Mouse (Mus musculus): Measurements from ENCODE around the gene Tomm40.

- no peak for TF ChIP-seq POLR2A (IDR thresholded peaks at IDR 0.05; ENCODE audit: borderline replicate concordance, extremely low read depth, low read depth, low read length)
- no peak for TF ChIP-seq CTCF (IDR thresholded peaks at IDR 0.05; ENCODE audit: insufficient read depth, low read length)
These were observed 29.9 kb downstream of the Tomm40 start for GRCm38 (mm10) chr7:19685374-19685773.

All from lung, adult 2 months (tissue).